Mouse (Mus musculus) neural tube, embryonic 13.5 days (tissue): ENCODE measurements around the gene Olfr331. TPM values are rescaled to one million over a fixed set of nuclear protein-coding genes. Genes with fewer than 3 reads are reported as not detected.

ENCODE experiments used
- polyA plus RNA-seq: library from polyadenylated mRNA; unstranded; fragments of >200 nt; fragmentation: Nextera tagmentation; extraction: Ambion mirVana; gene quantifications from 2 replicates; pipeline ENCODE4 v1.2.1, GENCODE M21; 2015

Olfr331 gene
- polyA plus RNA-seq, 1 experiment from 2014 or later, result not detected

Other genes starting within 250 kb of the Olfr331 start
- gene 4930438A08Rik, start 227.8 kb downstream of the Olfr331 start, polyA plus RNA-seq, result not detected in 2 replicates
- gene Zfp692, start 195.5 kb downstream of the Olfr331 start, polyA plus RNA-seq, result 25.6 and 26.9 TPM in 2 replicates
- gene Zfp672, start 172.2 kb downstream of the Olfr331 start, polyA plus RNA-seq, result 35.5 and 39.5 TPM in 2 replicates
- 46.2 and 47.4 TPM in 2 replicates for gene Sh3bp5l, start 171.8 kb downstream of the Olfr331 start, polyA plus RNA-seq
- gene Lypd8, start 123.5 kb downstream of the Olfr331 start, polyA plus RNA-seq, result not detected in 2 replicates
- not detected in 2 replicates for gene 1810065E05Rik, start 81.5 kb downstream of the Olfr331 start, polyA plus RNA-seq
- gene Gm12253, start 70.0 kb downstream of the Olfr331 start, polyA plus RNA-seq, result not detected in 2 replicates
- gene Lypd9, start 49.6 kb downstream of the Olfr331 start, polyA plus RNA-seq, result not detected in 2 replicates
- not detected in 2 replicates for gene Olfr30, start 40.3 kb downstream of the Olfr331 start, polyA plus RNA-seq
- gene Olfr332, start 10.0 kb downstream of the Olfr331 start, polyA plus RNA-seq, result not detected in 2 replicates
- gene Olfr330, start 32.3 kb upstream of the Olfr331 start, polyA plus RNA-seq, result not detected in 2 replicates
- gene Olfr329-ps, start 43.9 kb upstream of the Olfr331 start, polyA plus RNA-seq, result not detected in 2 replicates
- not detected in 2 replicates for gene Olfr328, start 53.1 kb upstream of the Olfr331 start, polyA plus RNA-seq
- gene Olfr224, start 68.0 kb upstream of the Olfr331 start, polyA plus RNA-seq, result 0.14 TPM in 1 of 2 replicates, not detected in the other
- not detected in 2 replicates for gene Olfr325, start 75.2 kb upstream of the Olfr331 start, polyA plus RNA-seq
- gene Olfr324, start 92.5 kb upstream of the Olfr331 start, polyA plus RNA-seq, result 0.08 TPM in 1 of 2 replicates, not detected in the other
- gene 2210407C18Rik, start 113.5 kb upstream of the Olfr331 start, polyA plus RNA-seq, result not detected in 2 replicates
- not detected in 2 replicates for gene Olfr323, start 127.9 kb upstream of the Olfr331 start, polyA plus RNA-seq
- 0.11 and 0.22 TPM in 2 replicates for gene Trim58, start 137.9 kb upstream of the Olfr331 start, polyA plus RNA-seq
- gene Olfr322, start 156.2 kb upstream of the Olfr331 start, polyA plus RNA-seq, result 0.07 TPM in 1 of 2 replicates, not detected in the other
- not detected in 2 replicates for gene Olfr320, start 178.5 kb upstream of the Olfr331 start, polyA plus RNA-seq
- gene Olfr319, start 196.6 kb upstream of the Olfr331 start, polyA plus RNA-seq, result not detected in 2 replicates
- gene Olfr318, start 221.4 kb upstream of the Olfr331 start, polyA plus RNA-seq, result not detected in 2 replicates
- gene Olfr317, start 236.6 kb upstream of the Olfr331 start, polyA plus RNA-seq, result 0.14 and 0.20 TPM in 2 replicates